Mouse (Mus musculus): ENCODE measurements around the gene Sh2d5. TPM values are rescaled to one million over a fixed set of nuclear protein-coding genes. Genes with fewer than 3 reads are reported as not detected.

The Sh2d5 gene
- 58.2 and 65.0 TPM in 2 replicates for polyA plus RNA-seq (2012)

GRCm38 (mm10) chr4:138250088-138250960 lies at the start of gene Sh2d5, which contains the start of gene Kif17:
Sh2d5 (plus strand) TSS chr4:138250403.
Kif17 (plus strand) TSS chr4:138250435.

GRCm38 (mm10) chr4:138216200-138216890 lies 33.9 kb upstream of the Sh2d5 start, which contains the start of gene Hp1bp3:
Hp1bp3 (plus strand) TSS chr4:138216296.

GRCm38 (mm10) chr4:138304340-138305104 lies 54.3 kb downstream of the Sh2d5 start, which contains the start of gene Ddost:
Ddost (plus strand) TSS chr4:138304730.

Other genes with a start within 250 kb of the Sh2d5 start
- gene Hp1bp3, start 34.1 kb upstream of the Sh2d5 start, polyA plus RNA-seq (2012), result 82.6 and 101 TPM in 2 replicates
- 10.1 and 15.7 TPM in 2 replicates for gene Kif17, start within 50 bp of the Sh2d5 start, polyA plus RNA-seq (2012)
- 223 and 304 TPM in 2 replicates for gene Ddost, start 54.3 kb downstream of the Sh2d5 start, polyA plus RNA-seq (2012)
- 96.7 and 103 TPM in 2 replicates for gene Pink1, start 75.9 kb downstream of the Sh2d5 start, polyA plus RNA-seq (2012)
- gene Cda, start 117.6 kb downstream of the Sh2d5 start, polyA plus RNA-seq (2012), result 0.13 TPM in 1 of 2 replicates, not detected in the other
- 0.05 and 0.06 TPM in 2 replicates for gene Fam43b, start 146.1 kb downstream of the Sh2d5 start, polyA plus RNA-seq (2012)
- 29.0 and 37.7 TPM in 2 replicates for gene Mul1, start 184.3 kb downstream of the Sh2d5 start, polyA plus RNA-seq (2012)
- gene Camk2n1, start 203.9 kb downstream of the Sh2d5 start, polyA plus RNA-seq (2012), result 1.1 TPM in 2 replicates